Mouse (Mus musculus): ENCODE data around the gene Blcap. TPM values are rescaled to one million over a fixed set of nuclear protein-coding genes. Genes with fewer than 3 reads are reported as not detected.

Gene Blcap
- polyA plus RNA-seq, 1 experiment, result 89.1 TPM

- TF ChIP-seq POLR2A (IDR thresholded peaks at IDR 0.05; ENCODE audit: extremely low read depth, insufficient read depth, low read length) (no peak), CTCF (IDR thresholded peaks at IDR 0.05; ENCODE audit: extremely low read depth, insufficient read depth, low read length) (no peak)
- Histone ChIP-seq H3K4me1 (ENCODE audit: control insufficient read depth, insufficient read depth, low read length) (peaks cover 2% of the 10 kb centered on the region; the same call in 1 of the 2 replicates), H3K4me3 (ENCODE audit: insufficient read depth, low read length) (no peak overlapping the region), H3K27ac (ENCODE audit: insufficient read depth, low read length) (no peak overlapping the region)
Observed at GRCm38 (mm10) chr2:157546686-157547085, 24.4 kb downstream of the Blcap start.

DNA sequence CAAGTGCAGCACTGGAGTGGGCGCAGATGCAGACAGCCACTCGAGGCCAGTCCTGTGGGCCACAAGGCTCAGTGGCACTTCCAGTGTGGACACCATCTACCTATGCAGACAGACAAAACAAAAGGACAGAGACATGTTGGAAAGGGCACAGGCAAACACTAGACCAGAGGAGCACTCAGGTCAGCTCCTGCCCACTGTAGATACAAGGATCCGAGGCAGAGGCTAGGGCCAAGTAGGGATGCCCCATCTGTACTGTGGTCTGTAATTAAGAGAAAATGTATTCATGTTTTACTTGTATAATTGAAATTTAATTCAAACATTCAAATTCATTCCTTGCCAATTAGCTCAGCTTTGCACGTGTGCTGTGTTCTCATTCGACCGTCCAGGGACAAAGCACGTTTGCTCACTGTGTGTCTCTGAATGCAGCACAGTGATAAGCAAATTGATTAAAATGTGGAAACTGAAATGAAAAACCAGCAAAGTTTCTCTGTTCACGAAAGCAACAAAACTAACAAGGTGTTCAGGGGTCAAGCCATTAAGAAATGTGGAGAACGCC is 26.7 kb downstream of the Blcap start:
- TF ChIP-seq CTCF (IDR thresholded peaks at IDR 0.05; ENCODE audit: extremely low read depth, insufficient read depth, low read length), result no peak
- TF ChIP-seq POLR2A (IDR thresholded peaks at IDR 0.05; ENCODE audit: extremely low read depth, insufficient read depth, low read length), result no peak
- Histone ChIP-seq H3K4me3 (ENCODE audit: insufficient read depth, low read length) (no peak overlapping the region), H3K4me1 (ENCODE audit: control insufficient read depth, insufficient read depth, low read length) (peaks cover 9% of the 10 kb centered on the region), H3K27ac (ENCODE audit: insufficient read depth, low read length) (no peak overlapping the region)

- H3K27ac ChIP-seq (ENCODE audit: insufficient read depth, low read length), result no peak overlapping the region
- TF ChIP-seq POLR2A (IDR thresholded peaks at IDR 0.05; ENCODE audit: extremely low read depth, insufficient read depth, low read length) (no peak), CTCF (IDR thresholded peaks at IDR 0.05; ENCODE audit: extremely low read depth, insufficient read depth, low read length) (no peak)
- H3K4me3 ChIP-seq (ENCODE audit: insufficient read depth, low read length), result no peak overlapping the region
- peaks cover 9% of the 10 kb centered on the region for H3K4me1 ChIP-seq (ENCODE audit: control insufficient read depth, insufficient read depth, low read length)
Observed at GRCm38 (mm10) chr2:157542415-157542814, 28.7 kb downstream of the Blcap start.

DNA sequence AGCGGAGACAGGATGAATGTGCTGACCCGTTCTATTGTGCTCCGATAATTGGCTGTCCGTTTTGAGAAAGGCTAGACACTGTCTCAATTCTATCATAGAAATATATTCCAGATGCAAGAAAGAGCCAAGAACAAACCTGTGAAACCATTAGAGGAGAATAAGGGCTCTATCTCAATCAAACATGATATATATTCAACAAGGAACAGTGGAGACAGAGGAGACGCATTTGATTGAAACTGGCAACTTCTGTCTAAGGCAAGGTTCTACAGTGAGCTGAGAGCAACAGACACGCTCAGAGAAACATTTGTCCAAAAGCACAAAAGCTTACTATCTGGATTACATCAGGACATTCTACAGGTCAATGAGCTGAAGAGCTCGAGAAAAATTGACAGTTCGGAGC is 29.4 kb downstream of the Blcap start:
- Histone ChIP-seq H3K27ac (ENCODE audit: insufficient read depth, low read length) (no peak overlapping the region), H3K4me1 (ENCODE audit: control insufficient read depth, insufficient read depth, low read length) (peaks cover 12% of the 10 kb centered on the region), H3K4me3 (ENCODE audit: insufficient read depth, low read length) (no peak overlapping the region)
- no peak for TF ChIP-seq CTCF (IDR thresholded peaks at IDR 0.05; ENCODE audit: extremely low read depth, insufficient read depth, low read length)

DNA sequence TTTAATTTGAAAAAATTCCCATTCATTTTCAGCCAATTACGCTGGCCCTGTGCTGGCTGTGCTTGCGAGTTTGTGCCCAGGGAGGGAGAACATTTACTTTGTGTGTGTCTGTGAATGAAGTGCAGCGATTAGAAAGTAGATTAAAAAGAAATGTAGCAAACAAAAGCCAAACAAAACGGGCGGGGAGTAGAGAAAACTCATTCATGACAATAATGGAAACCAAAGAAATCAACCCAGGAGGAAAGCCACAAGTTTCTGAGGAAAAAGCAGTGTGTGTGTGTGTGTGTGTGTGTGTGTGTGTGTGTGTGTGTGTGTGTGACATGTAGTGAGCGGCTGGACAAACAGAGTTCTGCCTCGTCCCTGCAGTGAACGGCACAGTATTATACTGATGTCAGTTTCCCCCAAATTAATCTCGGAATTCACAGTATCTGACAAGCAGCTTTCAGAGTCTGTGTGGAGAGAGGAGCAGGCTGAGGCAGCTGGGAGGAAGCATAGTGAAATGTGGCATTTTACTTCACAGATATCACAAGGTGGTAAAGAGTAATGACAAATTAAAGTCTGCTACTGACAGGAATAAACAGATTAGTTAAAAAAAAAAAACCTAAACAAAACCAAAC is 30.0 kb downstream of the Blcap start:
- TF ChIP-seq POLR2A (IDR thresholded peaks at IDR 0.05; ENCODE audit: extremely low read depth, insufficient read depth, low read length), result no peak
- no peak for TF ChIP-seq CTCF (IDR thresholded peaks at IDR 0.05; ENCODE audit: extremely low read depth, insufficient read depth, low read length)
- Histone ChIP-seq H3K4me3 (ENCODE audit: insufficient read depth, low read length) (no peak overlapping the region), H3K4me1 (ENCODE audit: control insufficient read depth, insufficient read depth, low read length) (peaks cover 12% of the 10 kb centered on the region), H3K27ac (ENCODE audit: insufficient read depth, low read length) (no peak overlapping the region)

DNA sequence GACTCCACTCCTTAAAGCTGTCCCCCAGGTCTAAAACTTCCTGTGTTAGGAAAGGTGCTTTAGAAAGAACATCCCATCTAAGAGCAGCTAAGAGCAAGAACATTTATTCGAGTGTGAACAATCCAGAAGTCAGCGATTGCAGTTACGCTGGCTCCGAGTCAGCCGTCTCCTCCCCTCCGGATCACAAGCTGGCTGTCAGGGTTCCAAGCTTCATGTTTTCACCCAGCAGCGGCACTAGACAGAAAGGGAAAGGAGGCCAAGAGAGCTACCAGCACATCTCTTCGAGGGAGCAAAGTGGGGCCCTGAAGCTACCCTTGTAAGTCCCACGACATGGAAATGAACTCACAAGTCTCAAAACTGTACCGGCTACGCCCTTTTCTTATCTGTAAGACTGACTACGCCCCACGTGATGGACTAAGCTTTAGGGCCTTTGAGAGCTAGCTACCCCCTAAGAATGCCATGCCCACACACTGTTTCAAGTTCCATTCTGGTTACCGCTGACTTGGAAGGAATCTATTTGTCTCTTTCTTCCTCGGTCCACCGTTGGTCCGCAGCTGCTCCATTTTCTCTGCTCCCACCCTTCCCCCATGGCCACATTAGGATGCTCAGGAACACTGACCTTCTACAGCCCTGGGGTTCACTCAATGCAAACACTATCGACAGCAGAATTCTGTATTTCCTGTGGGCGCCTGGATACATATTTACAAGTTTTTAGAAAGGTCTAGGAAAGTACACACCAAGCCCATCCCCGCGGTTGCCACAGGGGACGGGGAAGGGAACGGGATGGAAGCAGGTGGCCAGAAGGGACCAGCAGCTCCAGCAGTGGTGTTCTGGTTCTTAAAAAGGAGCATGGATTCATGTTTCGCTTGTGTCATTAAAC is 30.8 kb downstream of the Blcap start:
- no peak for TF ChIP-seq POLR2A (IDR thresholded peaks at IDR 0.05; ENCODE audit: extremely low read depth, insufficient read depth, low read length)
- Histone ChIP-seq H3K27ac (ENCODE audit: insufficient read depth, low read length) (no peak overlapping the region), H3K4me1 (ENCODE audit: control insufficient read depth, insufficient read depth, low read length) (peaks cover 12% of the 10 kb centered on the region), H3K4me3 (ENCODE audit: insufficient read depth, low read length) (no peak overlapping the region)

DNA sequence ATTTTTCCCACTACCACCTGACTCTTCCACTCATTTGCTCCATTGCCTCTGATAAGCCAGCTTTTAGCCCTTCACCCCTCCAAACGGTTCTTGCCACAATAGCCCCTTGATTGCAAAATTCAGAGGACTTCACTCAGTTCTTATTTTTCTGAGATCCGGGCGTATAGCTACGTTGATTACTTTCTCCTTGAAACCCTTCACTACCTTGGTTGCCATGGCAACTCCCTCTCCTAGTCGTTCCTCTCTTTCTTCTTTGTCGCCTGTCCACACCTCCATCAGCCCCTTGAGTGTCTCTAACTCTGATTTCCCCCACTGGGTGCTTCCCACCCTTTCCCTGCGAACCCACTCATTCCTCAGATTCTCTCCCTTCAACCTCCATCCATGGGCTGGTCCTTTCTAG is 34.0 kb downstream of the Blcap start:
- TF ChIP-seq POLR2A (IDR thresholded peaks at IDR 0.05; ENCODE audit: extremely low read depth, insufficient read depth, low read length) (no peak), CTCF (IDR thresholded peaks at IDR 0.05; ENCODE audit: extremely low read depth, insufficient read depth, low read length) (no peak)
- H3K27ac ChIP-seq (ENCODE audit: insufficient read depth, low read length), result no peak overlapping the region
- peaks cover 11% of the 10 kb centered on the region for H3K4me1 ChIP-seq (ENCODE audit: control insufficient read depth, insufficient read depth, low read length)
- no peak overlapping the region for H3K4me3 ChIP-seq (ENCODE audit: insufficient read depth, low read length)

- no peak overlapping the region for H3K27ac ChIP-seq (ENCODE audit: insufficient read depth, low read length)
- no peak overlapping the region for H3K4me3 ChIP-seq (ENCODE audit: insufficient read depth, low read length)
- TF ChIP-seq CTCF (IDR thresholded peaks at IDR 0.05; ENCODE audit: extremely low read depth, insufficient read depth, low read length), result no peak
- no peak for TF ChIP-seq POLR2A (IDR thresholded peaks at IDR 0.05; ENCODE audit: extremely low read depth, insufficient read depth, low read length)
- H3K4me1 ChIP-seq (ENCODE audit: control insufficient read depth, insufficient read depth, low read length), result peaks cover 10% of the 10 kb centered on the region
Observed at GRCm38 (mm10) chr2:157536476-157537081, 34.5 kb downstream of the Blcap start.

GRCm38 (mm10) chr2:157534163-157534562 is 36.9 kb downstream of the Blcap start:
- TF ChIP-seq POLR2A (IDR thresholded peaks at IDR 0.05; ENCODE audit: extremely low read depth, insufficient read depth, low read length), result no peak
- TF ChIP-seq CTCF (IDR thresholded peaks at IDR 0.05; ENCODE audit: extremely low read depth, insufficient read depth, low read length), result no peak
- H3K4me1 ChIP-seq (ENCODE audit: control insufficient read depth, insufficient read depth, low read length), result peaks cover 4% of the 10 kb centered on the region
- no peak overlapping the region for H3K4me3 ChIP-seq (ENCODE audit: insufficient read depth, low read length)
- H3K27ac ChIP-seq (ENCODE audit: insufficient read depth, low read length), result no peak overlapping the region
